Mouse (Mus musculus): ENCODE results near the gene Lrmda.

Gene Lrmda

DNA sequence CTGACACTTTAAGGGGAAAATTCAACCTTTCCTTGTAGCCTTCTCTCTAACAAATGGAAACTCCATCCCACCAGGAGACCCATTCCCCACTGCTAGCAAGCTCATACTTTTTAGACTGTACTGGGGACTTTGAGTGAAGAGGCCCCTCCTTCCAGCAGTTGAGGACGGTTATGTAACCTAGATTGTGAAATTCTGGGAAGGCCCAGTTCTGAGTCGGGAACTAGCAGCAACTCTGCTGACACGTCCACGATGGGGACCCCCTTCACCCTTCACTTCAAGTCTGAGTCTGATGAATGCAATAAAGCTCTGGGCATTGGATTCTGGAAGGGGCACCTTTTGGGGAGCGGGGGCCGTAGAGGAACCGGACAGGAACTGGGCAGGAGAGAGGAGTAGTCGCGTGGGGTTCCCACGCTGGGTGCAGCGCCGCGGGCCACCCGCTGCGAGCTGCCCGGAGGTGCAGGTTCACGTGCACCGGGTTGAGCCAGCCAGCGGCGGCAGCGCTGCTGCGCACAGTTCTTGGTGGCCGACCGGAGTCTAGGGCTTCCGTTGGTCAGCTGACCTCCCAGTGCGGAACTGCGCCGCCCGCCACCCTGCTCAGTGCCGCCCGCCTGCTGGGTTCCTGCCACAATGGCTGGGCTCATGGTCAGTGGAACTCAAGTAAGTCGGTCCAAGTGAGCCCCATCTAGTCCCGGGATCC, at the start of gene Lrmda:
Gene Lrmda (plus strand): TSS at position 461 of the 697 bp plus-strand sequence.
- peak; percentile 86 for DNase-seq

DNA sequence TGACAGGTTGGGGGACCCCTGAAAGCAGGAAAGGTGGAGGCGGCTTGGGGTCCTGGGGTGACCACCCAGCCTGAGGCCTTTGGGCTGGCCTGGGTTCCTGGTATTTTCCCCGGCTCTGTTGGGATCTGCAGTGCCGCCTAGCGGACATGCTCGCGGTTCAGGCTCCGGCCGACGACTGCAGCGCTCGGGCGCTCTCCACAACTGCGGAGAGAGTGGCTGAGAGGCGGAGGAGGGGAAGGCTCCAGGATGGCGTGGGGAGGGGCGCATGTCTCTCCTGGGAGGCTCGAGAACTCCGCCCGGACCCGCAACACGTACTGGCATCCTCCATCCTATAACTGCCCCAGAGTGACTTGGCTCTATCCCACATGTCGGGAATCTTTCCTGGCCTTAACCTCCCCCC, 38.0 kb upstream of the Lrmda start:
- DNase-seq: peak; percentile 89

DNA sequence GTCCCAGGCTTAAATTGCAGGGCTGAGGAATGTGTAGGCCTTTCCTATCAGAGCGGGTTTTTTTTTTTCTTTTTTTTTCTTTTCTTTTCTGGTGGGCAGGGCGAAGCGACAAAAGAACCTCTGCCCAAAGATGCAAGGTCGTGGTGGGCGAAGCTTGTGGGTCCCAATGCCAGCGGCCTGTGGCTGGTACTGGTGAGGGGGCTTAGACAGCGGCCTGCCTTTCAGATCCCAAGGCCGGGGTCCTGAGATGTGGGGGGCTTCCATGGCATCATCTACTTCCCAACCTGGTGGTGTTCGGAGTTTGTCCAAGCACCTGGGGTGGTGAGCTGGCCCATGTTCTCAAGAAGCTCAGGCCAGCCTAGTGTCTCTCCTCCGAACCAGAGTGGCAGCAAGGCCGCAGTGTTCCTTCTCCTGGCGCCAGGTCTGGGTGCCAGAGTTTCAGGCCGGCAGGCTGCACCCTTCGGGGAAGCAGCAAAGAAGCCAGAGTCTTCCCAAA, 37.4 kb upstream of the Lrmda start:
- no peak for DNase-seq

DNA sequence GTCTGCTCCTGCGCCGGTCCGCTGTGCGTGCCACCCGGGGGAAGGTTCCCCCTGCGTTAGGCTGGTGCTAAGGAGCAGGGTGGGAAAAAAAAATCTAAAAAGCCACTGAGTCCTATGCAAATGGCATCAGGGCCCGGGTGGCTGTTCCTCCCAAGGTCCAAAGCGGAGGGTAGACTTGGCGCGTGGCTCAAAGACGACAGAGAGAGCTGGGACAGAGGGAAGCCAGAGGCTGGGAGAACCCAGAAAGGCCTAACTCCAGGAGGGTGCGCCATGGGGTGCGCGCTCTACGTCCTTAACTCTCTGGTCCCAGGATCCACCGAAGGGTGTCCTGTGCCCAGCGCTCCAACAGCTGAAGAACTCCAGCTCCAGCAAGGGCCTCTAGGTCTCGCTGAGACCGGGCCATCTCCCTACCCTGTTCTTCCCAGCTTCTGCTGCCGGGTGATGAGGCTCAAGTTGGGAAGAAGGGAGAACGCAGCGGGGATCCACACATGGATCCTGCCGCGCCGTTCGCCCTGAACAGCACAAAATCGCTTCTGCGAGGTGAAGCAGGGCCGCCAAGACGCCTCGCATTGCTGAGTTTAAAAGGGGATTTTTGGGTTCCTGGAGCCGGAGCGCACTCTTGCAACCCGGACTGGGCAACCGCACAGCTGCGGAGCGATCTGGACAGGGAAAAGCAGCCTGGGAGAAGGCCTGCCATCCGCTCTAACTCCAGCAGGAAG, 36.8 kb upstream of the Lrmda start:
- peak; percentile 71 for DNase-seq

DNA sequence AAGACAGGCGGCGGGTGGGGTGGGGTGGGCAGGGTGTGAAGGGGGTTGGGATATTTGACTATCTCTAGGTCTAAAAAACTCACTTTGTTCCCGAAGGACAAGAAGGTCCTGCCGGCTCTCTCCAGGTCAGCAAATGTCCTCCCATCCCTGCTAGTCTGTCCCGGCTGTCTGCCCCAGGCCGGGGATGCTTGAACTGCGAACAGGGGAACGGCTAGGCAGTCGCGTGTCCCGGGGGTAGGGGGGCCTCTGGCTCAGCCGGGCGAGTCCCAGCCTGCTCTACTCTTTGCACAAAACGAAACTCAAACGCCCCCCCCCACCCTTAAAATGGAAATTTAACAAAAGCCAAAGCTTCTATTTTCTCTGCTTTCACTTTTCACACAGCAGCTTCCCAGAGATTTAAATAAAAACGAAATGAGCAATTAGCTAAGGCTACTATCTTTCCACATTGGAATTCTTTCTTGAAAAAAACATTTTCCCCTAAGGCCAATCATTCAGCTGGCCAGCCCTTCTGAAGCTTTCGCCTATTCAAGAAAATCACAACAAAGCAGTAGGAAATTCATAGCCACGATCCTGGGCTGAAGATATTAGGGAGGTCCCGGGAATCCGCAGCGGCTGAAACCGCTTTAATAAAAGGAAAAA, 36.1 kb upstream of the Lrmda start:
- DNase-seq: peak; percentile 47

DNA sequence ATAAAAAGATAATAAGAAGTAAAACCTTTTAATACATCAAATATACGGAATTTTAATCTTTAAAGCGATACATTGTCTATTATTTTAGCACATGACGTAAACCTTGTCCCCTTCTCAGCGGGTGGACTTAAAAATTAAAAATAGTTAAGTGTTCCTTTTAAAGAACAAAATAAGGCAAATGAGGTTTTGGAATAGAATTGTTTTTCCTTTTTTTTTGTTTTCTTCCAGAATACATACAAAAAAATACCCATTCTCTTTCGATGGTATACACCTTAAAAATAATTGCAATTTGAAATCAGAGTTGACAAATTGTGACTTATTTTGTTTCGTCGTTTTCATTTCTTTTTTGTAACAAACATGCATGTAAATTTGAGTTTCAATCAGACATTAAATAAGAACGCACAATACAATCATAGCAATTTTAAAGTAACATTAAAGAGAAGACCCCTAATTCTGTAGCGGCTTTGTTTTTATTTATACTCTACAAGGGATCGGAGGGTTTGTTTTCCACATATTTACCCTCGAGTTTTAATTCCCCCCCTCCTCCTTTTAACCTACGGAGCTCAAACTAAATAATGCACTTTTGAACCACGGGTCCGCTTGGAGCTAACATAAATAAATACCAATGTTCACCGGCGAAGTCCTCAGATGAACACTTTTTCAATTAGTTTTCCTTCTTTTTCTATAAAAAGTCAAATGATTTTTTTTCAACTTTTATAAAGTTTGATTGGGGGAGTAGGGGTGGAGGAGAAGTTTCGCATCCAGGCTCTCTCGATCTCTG, 35.4 kb upstream of the Lrmda start:
- DNase-seq: no peak

DNA sequence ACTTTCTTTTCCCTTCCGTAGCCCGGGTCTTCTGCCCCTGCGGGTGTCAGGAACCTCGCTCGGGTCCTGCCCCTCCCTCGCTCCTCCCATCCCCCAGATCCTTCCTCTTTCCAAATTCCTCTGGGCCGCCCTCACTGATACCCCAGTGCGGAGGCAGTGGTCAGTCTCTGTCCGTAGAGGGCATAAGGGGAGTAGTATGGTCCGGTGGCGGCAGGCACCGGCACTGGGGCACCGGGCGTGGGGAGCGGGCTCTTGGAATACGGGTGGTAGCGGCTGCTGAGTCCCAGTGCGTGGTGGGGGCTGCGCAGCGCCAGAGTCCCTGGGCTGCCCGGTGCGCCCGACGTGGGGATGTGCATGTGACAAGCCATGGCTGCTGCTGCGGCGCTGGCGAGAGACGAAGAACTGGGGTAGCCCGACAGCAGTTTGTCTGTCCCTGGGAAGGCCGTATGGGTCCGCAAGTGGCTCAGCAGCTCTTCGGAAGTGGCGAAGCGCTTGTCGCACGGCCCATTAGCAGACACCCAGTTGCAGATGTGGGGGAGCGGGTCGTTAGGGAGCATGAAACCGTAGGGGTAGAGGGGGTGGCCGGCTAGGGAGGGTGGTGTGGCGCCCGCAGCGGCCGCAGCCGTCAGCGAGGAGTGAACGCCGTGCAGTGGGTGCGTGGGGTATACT, 34.6 kb upstream of the Lrmda start:
- DNase-seq: peak; percentile 76

DNA sequence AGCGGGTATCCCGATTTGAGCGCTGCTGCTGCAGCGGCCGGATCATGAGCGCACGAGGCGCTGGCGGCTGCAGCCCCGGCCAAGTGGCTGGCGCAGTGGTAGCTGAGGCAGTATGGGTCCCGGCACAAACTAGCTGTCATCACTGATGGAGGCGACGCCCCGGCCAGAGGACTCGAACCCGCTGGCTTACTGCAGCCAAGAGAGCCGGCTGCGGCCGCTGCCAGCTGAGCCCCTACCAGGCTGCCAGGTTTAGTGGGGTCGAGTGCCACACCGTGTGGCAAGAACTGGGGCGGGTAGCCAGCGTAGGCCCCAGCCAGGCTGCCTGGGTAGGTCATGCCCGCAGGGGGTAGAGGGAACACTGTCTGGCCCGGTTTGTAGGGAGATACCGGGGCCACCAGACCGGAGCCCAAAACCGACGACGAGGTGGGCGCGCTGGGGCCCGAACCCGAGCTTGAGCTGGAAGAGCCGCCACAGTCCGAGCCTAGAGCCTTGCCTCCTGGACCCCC, 34.0 kb upstream of the Lrmda start:
- DNase-seq: peak; percentile 47

DNA sequence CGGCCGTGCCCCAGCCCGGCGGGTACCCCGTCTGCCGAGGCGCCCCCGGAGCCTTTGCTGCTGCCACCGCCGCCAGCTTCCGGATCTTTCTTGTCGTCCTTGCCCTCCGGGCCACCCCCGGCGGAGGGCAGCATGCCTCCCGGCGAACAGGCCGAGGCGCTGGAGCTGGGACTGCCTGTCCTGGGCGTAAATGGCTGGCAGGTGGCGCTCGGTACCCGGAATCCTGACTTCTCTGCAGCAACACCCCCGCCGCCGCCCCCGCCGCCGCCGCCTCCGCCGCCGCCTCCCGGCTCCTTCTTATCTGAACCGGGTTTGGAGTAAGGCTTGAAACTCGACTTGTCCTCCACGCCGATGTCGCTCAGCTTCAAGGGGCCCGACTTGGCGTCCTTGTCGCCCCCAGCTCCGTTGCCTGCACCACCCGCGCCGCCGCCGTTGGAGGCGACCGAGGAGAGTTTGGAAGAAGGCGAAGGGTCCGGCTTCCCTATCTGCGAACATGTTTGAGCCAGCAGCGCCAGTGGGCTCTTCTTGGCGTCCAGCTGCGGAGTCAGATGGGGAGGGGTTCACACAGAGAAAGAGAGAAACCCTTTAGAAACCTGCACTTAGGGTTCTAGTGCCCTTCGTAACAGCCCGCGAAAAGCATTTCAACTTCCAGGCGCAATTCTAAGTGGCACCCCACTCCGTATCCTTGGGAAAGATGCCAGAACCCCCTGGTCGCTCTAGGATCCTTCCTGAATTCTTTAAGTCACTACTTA, 33.4 kb upstream of the Lrmda start:
- DNase-seq: peak; percentile 85

DNA sequence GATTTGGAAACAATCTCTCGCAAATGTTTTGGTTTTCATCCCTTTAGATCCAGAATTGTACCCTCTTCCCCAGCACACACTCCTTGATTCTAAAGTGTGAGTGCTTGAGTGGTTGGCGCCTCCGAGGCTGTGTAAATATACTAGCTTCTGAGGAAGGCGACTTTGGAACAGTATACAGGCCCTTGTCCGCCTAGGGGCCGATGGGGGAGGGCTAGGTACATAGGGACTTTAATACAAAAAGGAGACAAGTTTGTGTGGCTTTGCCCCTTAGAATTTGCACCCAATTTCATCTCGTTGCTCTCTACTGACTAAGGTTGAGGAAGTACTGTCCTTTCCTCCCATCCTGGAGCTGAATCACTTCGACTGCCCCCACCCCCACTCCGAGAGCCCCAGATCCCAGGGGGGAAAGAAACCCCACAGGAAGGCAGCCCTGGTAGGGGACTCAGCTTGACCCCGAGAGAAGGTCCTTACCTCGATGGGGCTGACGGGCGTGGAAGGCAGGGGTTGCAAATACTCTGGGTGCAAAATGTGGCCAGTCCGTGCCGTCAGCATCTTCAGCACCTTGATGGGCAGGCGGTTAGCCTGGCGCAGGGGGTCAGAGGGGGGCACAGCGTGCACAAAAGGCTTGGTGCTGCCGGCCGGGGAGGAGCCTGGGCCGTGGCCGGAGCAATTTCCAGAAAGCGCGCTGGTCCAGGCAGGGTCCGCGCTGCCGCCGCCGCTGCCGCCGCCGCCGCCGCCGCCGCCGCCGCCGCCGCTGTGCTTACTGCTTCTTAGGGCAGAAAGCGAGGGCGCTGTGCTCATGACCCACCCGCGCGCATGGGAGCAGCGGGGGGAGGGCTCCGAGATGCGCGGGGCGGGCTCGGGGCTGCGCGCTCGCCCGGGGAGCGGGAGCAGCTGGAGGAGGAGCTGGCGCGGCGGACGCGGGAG, 32.5 kb upstream of the Lrmda start:
- peak; percentile 41 for DNase-seq

DNA sequence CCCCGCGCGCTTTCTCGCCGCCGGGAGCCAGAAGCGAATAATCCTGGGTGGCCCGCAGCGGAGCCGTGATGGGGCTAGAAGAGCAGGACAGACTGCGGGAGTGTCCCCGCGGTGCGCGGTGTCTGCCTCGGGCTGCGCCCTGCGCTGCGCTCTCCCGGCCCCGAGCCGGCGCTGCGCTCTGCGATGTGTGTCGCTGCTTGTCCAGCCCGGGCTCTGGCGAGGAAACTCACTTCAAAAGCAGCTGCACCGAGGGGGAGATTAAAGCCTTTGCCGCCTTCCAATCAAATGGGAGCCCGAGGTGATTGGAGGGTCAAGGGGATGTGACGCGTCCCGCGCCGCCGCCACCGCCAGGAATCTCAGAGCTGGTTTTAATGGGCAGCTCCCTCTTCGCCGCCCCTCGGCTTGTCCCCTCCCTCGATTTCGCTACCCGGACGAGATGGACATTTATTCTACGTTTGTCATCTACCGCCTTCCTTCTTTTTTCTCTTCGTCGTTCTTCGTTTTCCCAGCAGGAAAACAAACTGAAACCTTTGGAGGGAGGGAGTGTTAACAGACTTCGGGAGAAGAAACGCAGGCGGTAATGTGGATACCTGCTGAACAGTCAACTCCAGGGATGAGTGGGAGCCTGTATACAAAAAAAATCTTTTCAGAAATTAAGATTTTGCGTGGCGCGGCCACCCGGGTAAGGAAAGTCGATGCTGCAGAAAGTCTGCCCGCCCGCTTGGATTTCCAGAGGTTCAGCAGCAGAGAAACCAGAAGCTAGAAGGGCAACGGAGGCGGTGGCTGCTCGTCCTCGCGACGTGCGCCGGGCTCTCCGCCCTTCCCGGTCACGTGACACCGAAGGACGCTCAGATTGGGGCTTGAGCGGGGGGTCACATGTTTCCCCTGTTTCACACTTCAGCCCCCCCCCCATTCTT, 31.6 kb upstream of the Lrmda start:
- DNase-seq: peak; percentile 99

DNA sequence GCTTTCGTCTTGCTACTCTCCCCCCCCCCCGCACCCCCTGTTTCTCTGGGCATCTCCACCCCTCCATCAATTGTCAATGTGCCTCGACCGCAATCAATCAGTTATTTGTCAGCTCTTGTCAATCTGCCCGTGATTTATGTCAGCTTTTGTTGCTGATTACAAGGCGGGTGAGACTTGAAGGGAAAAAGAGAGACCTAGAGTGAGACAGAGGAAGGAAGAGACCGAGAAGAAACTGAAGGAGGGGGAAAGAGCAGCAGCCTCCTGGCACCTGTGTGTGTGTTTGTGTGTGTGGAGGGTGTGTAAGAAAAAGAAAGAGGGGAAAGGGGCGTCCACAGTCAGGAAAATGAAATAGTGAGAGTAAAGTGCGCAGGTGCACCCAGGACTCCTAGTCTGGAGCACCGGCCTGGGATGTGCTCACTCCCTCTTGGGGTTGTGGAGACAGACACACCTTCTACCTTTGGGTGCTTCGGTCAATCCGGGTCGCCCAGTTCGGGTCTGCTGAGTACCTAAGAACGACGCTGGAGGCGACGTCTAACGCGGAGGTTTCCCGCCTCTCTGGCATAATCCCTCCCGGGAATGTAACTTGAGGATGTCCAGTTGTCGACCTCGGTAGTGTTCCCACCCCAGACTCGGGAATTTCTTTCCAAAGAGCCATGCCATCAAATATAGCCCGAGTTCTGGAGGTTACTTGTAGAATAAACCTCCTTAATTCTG, 30.8 kb upstream of the Lrmda start:
- DNase-seq: peak; percentile 77

DNA sequence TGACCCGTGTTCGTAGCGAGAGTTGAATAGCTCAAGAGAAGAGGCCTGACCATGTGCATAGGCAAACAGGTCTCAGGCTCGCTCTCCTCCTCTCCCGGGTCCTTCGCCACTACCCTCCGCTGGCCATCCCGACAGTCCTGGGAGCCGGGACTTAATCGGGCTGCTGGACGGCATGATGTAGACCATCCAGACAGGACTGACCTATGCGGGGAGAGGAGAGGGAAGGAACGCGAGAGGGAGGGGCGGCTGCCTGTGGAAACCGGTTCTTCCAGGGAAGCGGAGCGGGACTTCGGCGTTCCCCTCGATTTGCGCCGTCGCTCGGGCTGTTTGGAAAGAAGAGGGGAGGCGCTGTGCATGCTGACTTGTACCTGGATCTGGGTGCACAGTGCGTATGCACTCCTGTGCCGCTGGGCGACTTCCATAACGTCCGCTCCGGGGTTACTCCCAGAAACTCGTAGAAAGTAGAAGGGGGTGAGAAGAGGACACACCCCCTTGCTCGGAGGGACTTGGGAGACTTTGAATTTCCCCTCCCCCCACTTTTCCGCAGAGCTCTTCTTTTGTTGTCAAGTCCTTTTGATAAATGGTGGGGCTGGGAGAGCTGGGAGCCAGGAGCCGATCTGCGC, 30.1 kb upstream of the Lrmda start, which contains the start of gene Zfp503:
Gene Zfp503 (minus strand): TSS at position 311 of the 623 bp plus-strand sequence.
- DNase-seq: peak; percentile 91

DNA sequence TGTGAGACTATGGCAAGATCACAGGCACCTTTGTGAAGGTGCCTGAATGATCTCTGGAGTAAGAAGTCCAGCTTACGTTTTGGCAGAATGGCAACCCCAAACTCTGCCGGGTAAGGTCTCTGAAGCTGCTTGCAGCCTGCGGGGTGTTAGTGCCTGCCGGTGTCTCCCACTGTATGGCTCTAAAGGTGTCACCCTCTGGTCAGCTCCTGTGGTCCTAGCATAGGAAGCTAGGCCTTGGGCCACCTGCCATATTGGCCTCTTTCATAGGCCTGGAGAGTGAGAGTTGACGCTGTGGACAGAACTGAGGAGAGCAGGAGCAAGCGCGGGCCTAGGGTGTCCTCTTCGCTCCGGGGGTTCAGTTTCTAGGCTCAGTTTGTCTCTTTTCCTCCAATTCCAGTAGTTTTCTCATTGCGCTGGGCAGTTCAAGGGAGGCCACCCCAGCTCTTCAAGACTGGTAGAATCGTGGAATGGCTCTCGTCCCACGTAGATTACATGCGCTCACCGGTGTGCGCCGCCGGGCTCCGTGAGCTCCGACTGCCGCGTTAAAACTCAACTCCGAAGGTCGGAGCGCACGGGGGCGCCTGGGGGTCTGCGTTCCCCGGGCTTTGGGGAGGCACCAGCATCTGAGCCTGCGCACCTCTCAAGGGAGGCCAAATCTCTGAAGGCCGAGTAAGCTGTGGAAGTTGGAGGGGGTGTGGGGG, 29.0 kb upstream of the Lrmda start:
- peak; percentile 64 for DNase-seq

DNA sequence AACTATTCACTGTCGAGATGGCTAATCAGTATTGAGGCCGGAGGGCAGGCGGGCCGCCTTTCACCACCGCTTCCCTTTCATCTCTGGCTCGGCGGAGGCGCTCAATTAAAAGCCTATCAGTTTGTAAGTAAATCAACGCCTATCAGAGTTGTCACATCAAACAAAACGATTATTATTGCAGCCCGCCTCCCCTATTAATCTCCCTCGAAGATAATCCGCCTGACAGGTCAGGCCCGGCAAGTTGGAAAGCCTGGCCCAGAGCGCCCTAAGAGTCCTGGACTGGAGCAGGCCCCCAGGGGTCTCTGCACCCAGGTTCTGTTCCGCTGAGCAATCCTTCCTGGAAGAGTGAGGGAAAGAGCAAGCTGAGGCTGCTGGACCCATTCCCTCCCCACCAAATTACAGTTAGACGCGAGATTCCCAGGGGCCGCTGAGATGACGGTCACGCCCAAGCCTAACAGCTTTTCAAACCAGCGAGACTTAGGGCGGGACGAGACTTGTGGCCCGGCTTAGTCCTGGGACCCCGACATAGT, 28.2 kb upstream of the Lrmda start:
- peak; percentile 79 for DNase-seq

DNA sequence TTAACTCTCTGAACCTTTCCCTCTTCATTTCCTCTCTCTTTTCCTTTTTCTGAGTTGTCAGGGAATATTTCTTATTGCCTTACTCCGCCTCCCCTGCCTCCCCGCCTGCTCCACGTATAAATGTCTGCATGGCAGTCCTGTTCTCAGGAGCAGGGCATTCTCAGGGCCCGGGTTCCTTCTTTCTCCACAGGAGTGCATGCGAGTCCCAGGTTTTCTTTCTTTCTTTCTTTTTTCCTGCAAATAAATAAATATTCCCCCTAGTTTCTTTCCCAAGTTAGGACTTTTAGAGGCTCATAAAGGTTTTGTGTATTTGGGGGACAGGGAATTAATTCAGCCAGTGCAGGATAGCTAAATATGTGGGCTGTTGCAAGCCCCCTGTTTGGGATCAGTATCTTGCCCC, 27.7 kb upstream of the Lrmda start:
- peak; percentile 33 for DNase-seq

DNA sequence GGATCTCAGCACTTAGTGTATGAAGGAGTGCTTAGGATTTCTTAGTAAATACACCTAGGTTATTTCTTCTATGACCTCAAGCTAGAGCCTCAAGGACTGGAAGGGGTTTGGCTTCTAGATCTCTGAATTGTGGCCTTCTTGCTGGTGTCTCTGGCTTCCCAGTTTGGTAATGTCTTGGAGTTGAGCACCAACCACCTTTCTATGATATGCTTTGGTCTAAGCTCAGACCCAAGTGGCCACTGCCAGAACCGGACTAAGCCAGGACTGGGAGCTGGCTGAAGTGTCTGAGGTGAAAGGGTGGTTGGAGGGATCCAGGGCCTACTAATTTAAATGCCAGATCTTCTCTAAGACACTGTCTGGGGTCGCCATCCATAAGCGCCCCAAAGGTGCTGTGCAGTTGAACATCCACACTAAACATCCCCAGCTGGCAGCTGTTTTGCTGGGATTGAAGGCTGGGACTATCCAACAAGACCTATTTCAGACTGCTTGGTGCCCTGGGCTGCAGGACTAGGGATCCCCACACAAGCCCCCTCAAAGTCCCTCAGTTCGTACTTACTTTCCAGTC, 27.1 kb upstream of the Lrmda start:
- DNase-seq: peak; percentile 58

Data from kidney, adult 9 months (tissue).